Mouse (Mus musculus): Measurements from ENCODE around the gene Fgf6.

DNA sequence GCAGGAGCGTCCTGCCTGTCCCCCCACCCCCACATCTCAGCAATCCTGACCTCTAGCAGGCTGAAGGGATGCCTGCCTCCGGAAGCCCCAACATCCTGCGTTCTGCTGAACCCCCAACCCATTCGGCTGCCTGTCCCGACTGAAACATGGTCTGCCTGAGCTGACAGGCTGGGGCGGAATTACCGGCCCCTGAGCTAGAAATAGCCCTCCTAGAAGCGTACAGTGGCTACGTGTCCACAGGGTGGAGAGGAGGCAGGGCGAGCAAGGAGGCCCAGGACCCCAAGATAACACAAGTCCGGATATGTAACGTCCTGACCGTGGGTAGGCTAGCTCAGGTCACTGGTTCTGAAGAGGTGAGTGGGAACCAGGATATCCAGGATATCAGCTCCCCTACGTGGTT, 49.4 kb downstream of the Fgf6 start:
- TF ChIP-seq EP300 (IDR thresholded peaks at IDR 0.05; ENCODE audit: low read depth) (no peak), CTCF (IDR thresholded peaks at IDR 0.05; ENCODE audit: low read depth) (peak; percentile 24; the same call in 1 of the 2 replicates)
